Mouse (Mus musculus): ENCODE measurements around the gene Snx1. TPM values are rescaled to one million over a fixed set of nuclear protein-coding genes. Genes with fewer than 3 reads are reported as not detected.

The Snx1 gene
- polyA plus RNA-seq, 1 experiment from 2014 or later: 75.9 TPM

DNA sequence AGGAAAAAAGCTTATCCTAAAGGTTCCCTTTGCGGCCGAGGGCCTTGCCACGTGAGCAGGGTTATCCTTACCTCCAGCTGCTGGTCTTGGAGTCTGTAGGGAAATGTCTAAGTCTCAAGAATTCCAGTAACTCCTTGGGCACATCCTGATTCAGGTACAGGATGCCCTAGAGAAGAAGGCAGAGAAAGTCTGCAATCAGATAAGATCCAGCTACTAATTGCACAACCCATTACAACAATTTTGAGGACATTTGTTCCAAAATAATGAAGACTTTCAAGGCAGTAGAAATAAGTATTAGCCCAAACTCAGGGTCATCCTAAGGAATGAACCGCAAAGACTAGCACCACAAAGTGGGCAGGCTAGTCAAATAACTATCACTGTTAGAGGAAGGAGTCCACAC lies 58.3 kb downstream of the Snx1 start:
- Histone ChIP-seq H3K4me1 (replicated peaks; ENCODE audit: control insufficient read depth, insufficient read depth, low read length) (peaks cover 7% of the 10 kb centered on the region), H3K36me3 (replicated peaks; ENCODE audit: control insufficient read depth, insufficient read depth) (peaks cover 41% of the 10 kb centered on the region), H3K27me3 (ENCODE audit: control insufficient read depth, insufficient read depth, low read length) (peaks cover 31% of the 10 kb centered on the region), H3K4me3 (replicated peaks; ENCODE audit: low read length) (no peak overlapping the region), H3K27ac (no peak overlapping the region), H3K9me3 (ENCODE audit: control insufficient read depth, low read length) (no peaks in the 10 kb centered on the region), H3K9ac (no peak overlapping the region), H3K4me2 (replicated peaks) (no peak overlapping the region)
- WGBS: 72% methylated on average over 4 of the region's 4 CpGs
- DNase-seq (ENCODE audit: low spot score) (no peak), ATAC-seq (ENCODE audit: low FRiP score) (no peak)

DNA sequence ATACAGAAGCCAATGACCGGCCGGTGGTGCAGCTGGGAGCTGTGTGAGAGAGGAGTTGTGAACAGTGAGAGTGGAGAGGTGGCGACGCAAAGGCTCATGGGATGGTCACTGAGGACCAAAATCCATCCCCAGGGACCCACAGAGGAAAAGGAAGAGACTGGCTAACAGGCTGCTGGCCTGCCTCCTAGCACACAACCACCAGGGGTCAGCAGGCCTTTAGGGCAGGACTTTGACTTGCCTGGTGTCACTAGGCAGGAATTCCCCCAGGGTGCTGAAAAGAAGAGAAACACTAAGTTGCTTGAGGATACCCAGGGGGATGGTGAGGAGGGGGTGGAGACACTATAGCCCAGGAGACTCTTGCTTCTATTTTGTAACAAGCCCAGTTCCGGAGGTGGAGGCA lies 58.8 kb downstream of the Snx1 start:
- Histone ChIP-seq H3K27me3 (ENCODE audit: control insufficient read depth, insufficient read depth, low read length) (peaks cover 31% of the 10 kb centered on the region), H3K9me3 (ENCODE audit: control insufficient read depth, low read length) (no peaks in the 10 kb centered on the region), H3K4me2 (replicated peaks) (no peak overlapping the region), H3K36me3 (replicated peaks; ENCODE audit: control insufficient read depth, insufficient read depth) (peaks cover 46% of the 10 kb centered on the region), H3K9ac (no peak overlapping the region), H3K4me3 (replicated peaks; ENCODE audit: low read length) (no peak overlapping the region), H3K4me1 (replicated peaks; ENCODE audit: control insufficient read depth, insufficient read depth, low read length) (peaks cover 7% of the 10 kb centered on the region), H3K27ac (no peak overlapping the region)
- DNase-seq (ENCODE audit: low spot score) (peak; percentile 38), ATAC-seq (ENCODE audit: low FRiP score) (no peak)
- WGBS: 21% methylated on average over 5 of the region's 5 CpGs

DNA sequence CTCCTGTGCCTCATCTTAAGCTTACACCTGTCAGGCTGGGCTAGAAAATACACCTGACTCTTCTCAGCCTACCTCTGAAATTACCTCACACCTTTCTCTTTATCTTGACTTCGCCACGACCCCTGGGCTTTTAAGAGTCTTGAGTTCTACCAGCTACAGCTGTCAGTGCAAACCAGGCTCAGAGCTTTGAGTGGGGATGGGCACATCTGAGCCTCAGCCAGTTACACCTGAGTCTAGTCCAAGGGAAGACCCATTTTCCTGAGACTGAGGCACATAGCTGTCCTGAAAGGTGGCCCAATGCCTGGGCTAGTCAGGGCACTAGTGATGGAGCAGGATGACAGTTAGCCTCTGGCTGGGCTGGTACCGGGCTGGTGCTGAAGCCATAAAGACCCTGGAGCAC lies 59.6 kb downstream of the Snx1 start:
- peaks cover 31% of the 10 kb centered on the region for H3K27me3 ChIP-seq (ENCODE audit: control insufficient read depth, insufficient read depth, low read length)
- no peaks in the 10 kb centered on the region for H3K9me3 ChIP-seq (ENCODE audit: control insufficient read depth, low read length)
- 85% methylated on average over 3 of the region's 3 CpGs for WGBS
- H3K36me3 ChIP-seq (replicated peaks; ENCODE audit: control insufficient read depth, insufficient read depth): peaks cover 50% of the 10 kb centered on the region
- peaks cover 8% of the 10 kb centered on the region for H3K4me1 ChIP-seq (replicated peaks; ENCODE audit: control insufficient read depth, insufficient read depth, low read length)
- ATAC-seq (ENCODE audit: low FRiP score) (no peak), DNase-seq (ENCODE audit: low spot score) (no peak)
- no peak overlapping the region for H3K27ac ChIP-seq
- H3K4me3 ChIP-seq (replicated peaks; ENCODE audit: low read length): no peak overlapping the region
- H3K9ac ChIP-seq: no peak overlapping the region
- no peak overlapping the region for H3K4me2 ChIP-seq (replicated peaks)

DNA sequence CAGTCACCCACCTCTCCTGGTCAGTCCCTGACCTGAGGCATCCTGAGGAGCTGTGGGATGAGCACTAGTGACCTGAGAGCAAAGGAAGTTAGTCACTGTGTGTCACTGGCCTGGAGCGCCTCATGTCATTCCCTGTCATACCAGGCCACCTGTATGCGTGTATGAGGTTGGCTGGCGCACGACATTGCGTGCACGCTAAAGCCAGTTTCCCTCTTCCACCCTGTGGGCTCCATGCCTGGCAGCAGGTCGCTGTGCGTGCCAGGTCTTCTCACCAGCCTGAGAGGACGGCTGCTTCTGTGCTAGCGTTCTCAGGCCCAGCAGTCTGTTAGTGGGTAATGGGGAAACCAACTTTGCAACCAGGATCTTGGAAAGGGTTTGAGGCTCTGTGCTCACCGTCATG lies 62.1 kb downstream of the Snx1 start:
- H3K4me1 ChIP-seq (replicated peaks; ENCODE audit: control insufficient read depth, insufficient read depth, low read length): peaks cover 23% of the 10 kb centered on the region
- ATAC-seq (ENCODE audit: low FRiP score) (no peak), DNase-seq (ENCODE audit: low spot score) (no peak)
- H3K9ac ChIP-seq: no peak overlapping the region
- H3K27me3 ChIP-seq (ENCODE audit: control insufficient read depth, insufficient read depth, low read length): peaks cover 17% of the 10 kb centered on the region; the same call in 1 of the 2 replicates
- H3K36me3 ChIP-seq (replicated peaks; ENCODE audit: control insufficient read depth, insufficient read depth): peaks cover 50% of the 10 kb centered on the region
- no peaks in the 10 kb centered on the region for H3K9me3 ChIP-seq (ENCODE audit: control insufficient read depth, low read length)
- no peak overlapping the region for H3K27ac ChIP-seq
- WGBS: 97% methylated on average over 11 of the region's 11 CpGs
- no peak overlapping the region for H3K4me2 ChIP-seq (replicated peaks)
- H3K4me3 ChIP-seq (replicated peaks; ENCODE audit: low read length): no peak overlapping the region

DNA sequence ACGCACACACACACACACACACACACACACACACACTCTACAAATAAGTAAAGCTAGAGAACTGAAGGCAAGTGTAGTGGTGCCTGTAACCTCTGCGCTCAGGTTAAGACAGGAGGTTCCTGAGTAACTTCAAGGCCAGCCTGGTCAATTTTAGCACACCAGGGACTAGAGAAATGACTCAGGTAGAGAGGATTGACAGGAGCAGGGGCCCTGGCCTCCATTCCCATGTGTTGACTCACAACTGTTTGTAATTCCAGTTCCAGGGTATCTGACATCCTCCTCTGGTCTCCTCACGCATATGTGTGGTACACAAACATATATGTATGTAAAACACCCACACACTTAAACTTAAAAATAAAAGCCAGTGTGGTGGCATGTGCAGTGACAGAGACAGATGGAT lies 62.9 kb downstream of the Snx1 start:
- DNase-seq (ENCODE audit: low spot score) (no peak), ATAC-seq (ENCODE audit: low FRiP score) (no peak)
- H3K27ac ChIP-seq: no peak overlapping the region
- peaks cover 12% of the 10 kb centered on the region; the same call in 1 of the 2 replicates for H3K27me3 ChIP-seq (ENCODE audit: control insufficient read depth, insufficient read depth, low read length)
- no peak overlapping the region for H3K4me3 ChIP-seq (replicated peaks; ENCODE audit: low read length)
- H3K4me1 ChIP-seq (replicated peaks; ENCODE audit: control insufficient read depth, insufficient read depth, low read length): peaks cover 18% of the 10 kb centered on the region
- peaks cover 50% of the 10 kb centered on the region for H3K36me3 ChIP-seq (replicated peaks; ENCODE audit: control insufficient read depth, insufficient read depth)
- H3K9me3 ChIP-seq (ENCODE audit: control insufficient read depth, low read length): no peaks in the 10 kb centered on the region
- H3K9ac ChIP-seq: no peak overlapping the region
- no peak overlapping the region for H3K4me2 ChIP-seq (replicated peaks)
- WGBS: 96% methylated on average over 3 of the region's 3 CpGs

DNA sequence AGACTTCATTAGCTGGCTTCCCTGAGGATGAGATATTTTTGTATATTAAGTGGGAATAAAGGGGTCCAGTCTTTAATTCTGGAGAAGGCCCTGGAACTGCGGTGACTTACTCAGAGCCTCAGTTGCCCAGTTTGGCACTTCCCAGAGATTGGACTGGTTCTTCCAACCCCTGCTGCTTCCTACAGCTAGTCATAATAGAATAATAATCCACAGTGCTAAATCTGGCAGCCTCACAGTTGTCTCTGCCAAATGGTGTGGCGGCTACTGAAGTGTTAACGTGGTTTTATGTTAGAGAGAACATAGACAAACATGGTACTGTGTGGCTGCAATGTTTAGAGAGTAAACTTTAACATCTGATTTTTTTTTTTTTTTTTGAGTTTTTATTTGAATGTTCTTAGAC lies 64.7 kb downstream of the Snx1 start:
- Histone ChIP-seq H3K4me1 (replicated peaks; ENCODE audit: control insufficient read depth, insufficient read depth, low read length) (peaks cover 18% of the 10 kb centered on the region), H3K9me3 (ENCODE audit: control insufficient read depth, low read length) (no peaks in the 10 kb centered on the region), H3K36me3 (replicated peaks; ENCODE audit: control insufficient read depth, insufficient read depth) (peaks cover 41% of the 10 kb centered on the region), H3K27ac (no peak overlapping the region), H3K27me3 (ENCODE audit: control insufficient read depth, insufficient read depth, low read length) (no peaks in the 10 kb centered on the region), H3K4me2 (replicated peaks) (peak overlapping the region; percentile 71), H3K4me3 (replicated peaks; ENCODE audit: low read length) (peak overlapping the region; percentile 80; the same call in 1 of the 2 replicates), H3K9ac (peak overlapping the region; percentile 84; the same call in 1 of the 2 replicates)
- no peak for ATAC-seq (ENCODE audit: low FRiP score)
- WGBS: 85% methylated on average over 3 of the region's 3 CpGs
- DNase-seq (ENCODE audit: low spot score): no peak

DNA sequence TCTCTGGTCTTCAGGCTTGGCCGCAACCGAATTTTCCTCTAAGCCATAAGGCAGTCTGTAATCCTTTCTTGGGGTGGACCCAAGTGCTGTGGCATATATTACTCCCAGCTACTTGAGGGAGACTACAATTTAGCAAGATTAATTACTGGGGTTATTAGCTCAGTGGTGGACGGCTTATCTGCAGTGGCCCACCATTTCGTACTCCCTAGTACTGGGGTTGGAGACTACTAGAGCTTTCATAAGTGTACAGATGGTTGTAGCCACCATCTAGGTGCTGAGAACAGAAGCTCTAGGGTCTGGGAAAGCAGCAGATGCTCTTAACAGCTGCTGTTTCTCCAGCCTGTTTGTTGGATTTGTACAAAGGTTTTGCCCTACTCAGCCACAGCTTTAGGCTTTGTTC lies 65.4 kb downstream of the Snx1 start:
- 24% methylated on average over 4 of the region's 4 CpGs for WGBS
- DNase-seq (ENCODE audit: low spot score): no peak
- H3K4me2 ChIP-seq (replicated peaks): peak overlapping the region; percentile 71

DNA sequence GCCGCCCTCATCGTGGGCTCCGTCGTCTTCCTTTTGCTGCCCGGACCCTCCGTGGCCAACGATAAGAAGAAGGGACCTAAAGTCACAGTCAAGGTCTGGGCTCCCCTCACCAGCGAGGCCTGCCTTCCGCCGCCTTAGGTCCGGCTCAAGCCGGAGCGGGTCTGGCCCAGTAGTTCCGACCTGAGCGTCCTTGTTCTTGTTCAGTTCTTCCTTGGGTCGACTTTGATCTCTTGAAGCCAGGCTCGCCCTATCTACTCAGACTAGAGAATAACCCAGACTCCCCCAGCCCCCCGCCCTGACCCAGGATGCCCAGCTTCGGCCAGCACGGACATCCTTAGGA lies 66.1 kb downstream of the Snx1 start:
- peak overlapping the region; percentile 87 for H3K27ac ChIP-seq
- H3K4me1 ChIP-seq (replicated peaks; ENCODE audit: control insufficient read depth, insufficient read depth, low read length): peaks cover 18% of the 10 kb centered on the region
- H3K27me3 ChIP-seq (ENCODE audit: control insufficient read depth, insufficient read depth, low read length): no peaks in the 10 kb centered on the region
- H3K9me3 ChIP-seq (ENCODE audit: control insufficient read depth, low read length): no peaks in the 10 kb centered on the region
- peaks cover 28% of the 10 kb centered on the region for H3K36me3 ChIP-seq (replicated peaks; ENCODE audit: control insufficient read depth, insufficient read depth)
- peak overlapping the region; percentile 80 for H3K4me3 ChIP-seq (replicated peaks; ENCODE audit: low read length)
- ATAC-seq (ENCODE audit: low FRiP score) (peak; percentile 71), DNase-seq (ENCODE audit: low spot score) (no peak)
- H3K4me2 ChIP-seq (replicated peaks): peak overlapping the region; percentile 71
- peak overlapping the region; percentile 84 for H3K9ac ChIP-seq
- WGBS: under 1% methylated on average over 20 of the region's 20 CpGs

More for the DNA sequence above, 65.4 kb downstream of the Snx1 start:
- H3K36me3 ChIP-seq (replicated peaks; ENCODE audit: control insufficient read depth, insufficient read depth): peaks cover 35% of the 10 kb centered on the region
- H3K4me3 ChIP-seq (replicated peaks; ENCODE audit: low read length): peak overlapping the region; percentile 80
- no peaks in the 10 kb centered on the region for H3K9me3 ChIP-seq (ENCODE audit: control insufficient read depth, low read length)
- no peaks in the 10 kb centered on the region for H3K27me3 ChIP-seq (ENCODE audit: control insufficient read depth, insufficient read depth, low read length)
- H3K27ac ChIP-seq: no peak overlapping the region
- H3K4me1 ChIP-seq (replicated peaks; ENCODE audit: control insufficient read depth, insufficient read depth, low read length): peaks cover 18% of the 10 kb centered on the region
- ATAC-seq (ENCODE audit: low FRiP score): no peak
- H3K9ac ChIP-seq: peak overlapping the region; percentile 84

DNA sequence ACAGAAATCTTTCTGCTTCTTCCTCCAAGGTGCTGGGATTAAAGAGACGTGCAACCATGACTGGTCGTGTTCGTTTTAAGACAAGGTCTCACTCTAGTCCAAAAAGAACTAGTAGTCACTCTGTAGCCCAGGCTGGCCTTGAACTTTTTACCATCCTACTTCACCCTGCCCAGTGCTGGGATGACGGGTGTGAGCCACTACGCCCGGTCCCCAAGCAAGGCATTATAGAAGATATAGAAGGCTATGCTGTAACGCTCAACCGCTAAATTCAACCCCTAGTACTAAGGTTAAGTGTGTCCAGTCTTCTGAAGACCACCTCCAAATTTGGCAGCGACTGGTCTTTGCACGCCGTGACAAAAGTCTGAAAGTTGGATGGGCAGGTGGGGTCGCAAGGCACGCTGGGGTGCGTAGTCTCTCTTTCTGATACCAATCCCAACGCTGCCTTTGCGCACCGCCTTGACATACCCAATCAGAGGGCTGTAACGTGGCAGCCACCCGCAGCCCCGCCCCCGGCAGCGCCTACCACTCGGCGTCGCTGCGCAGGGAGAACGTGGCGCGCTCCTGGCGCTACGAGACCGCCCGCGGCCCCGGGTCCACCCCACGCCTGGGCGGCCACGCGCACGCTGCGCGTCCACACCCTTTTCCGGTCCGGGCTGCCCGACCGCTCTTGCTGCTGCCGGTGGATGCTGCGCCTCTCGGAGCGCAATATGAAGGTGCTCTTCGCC lies 66.6 kb downstream of the Snx1 start, which contains the start of gene Ppib:
Gene Ppib (plus strand): TSS at position 640 of the 725 bp plus-strand sequence.
- Histone ChIP-seq H3K4me3 (replicated peaks; ENCODE audit: low read length) (peak within 1 kb of the TSS; percentile 80), H3K27me3 (ENCODE audit: control insufficient read depth, insufficient read depth, low read length) (no peaks in the 10 kb centered on the region), H3K4me2 (replicated peaks) (peak within 1 kb of the TSS; percentile 71), H3K27ac (peak within 1 kb of the TSS; percentile 87), H3K9ac (peak within 1 kb of the TSS; percentile 84), H3K9me3 (ENCODE audit: control insufficient read depth, low read length) (no peaks in the 10 kb centered on the region), H3K4me1 (replicated peaks; ENCODE audit: control insufficient read depth, insufficient read depth, low read length) (peaks cover 18% of the 10 kb centered on the region), H3K36me3 (replicated peaks; ENCODE audit: control insufficient read depth, insufficient read depth) (peaks cover 24% of the 10 kb centered on the region)
- WGBS: under 1% methylated on average over 51 of the region's 51 CpGs
- ATAC-seq (ENCODE audit: low FRiP score): peak; percentile 98
- DNase-seq (ENCODE audit: low spot score): peak; percentile 97
